Mouse (Mus musculus) neural tube, embryonic 14.5 days (tissue): ENCODE results near the gene Cxcl5. TPM values are rescaled to one million over a fixed set of nuclear protein-coding genes. Genes with fewer than 3 reads are reported as not detected.

Source experiments
- ATAC-seq: fragments of 200-750 bp; cut with Nextera tagmentation; 2 replicates; pipeline ENCODE4 v1.8.0; 2017; ENCODE audit warnings: low read depth, mild to moderate bottlenecking, moderate TSS enrichment, moderate library complexity
- H3K27ac ChIP-seq: fragments of 300-500 bp; sonication (generic); 2 replicates; pipeline ENCODE4 v1.5.1; 2014; ENCODE audit warnings: low read depth, mild to moderate bottlenecking, control low read depth, low read length, moderate library complexity, mixed read lengths
- H3K27me3 ChIP-seq: fragments of 300-500 bp; sonication (generic); 2 replicates; pipeline ENCODE4 v1.6.1; 2014; ENCODE audit warnings: low read length; ENCODE audit not compliant: control insufficient read depth, insufficient read depth
- H3K36me3 ChIP-seq: fragments of 300-500 bp; sonication (generic); 2 replicates; pipeline ENCODE4 v1.6.1; 2014; ENCODE audit warnings: low read length, mixed read lengths; ENCODE audit not compliant: control insufficient read depth, insufficient read depth
- H3K4me1 ChIP-seq: fragments of 300-500 bp; sonication (generic); 2 replicates; pipeline ENCODE4 v1.6.1; 2014; ENCODE audit warnings: low read length; ENCODE audit not compliant: control insufficient read depth, insufficient read depth
- H3K4me2 ChIP-seq: fragments of 300-500 bp; sonication (generic); 2 replicates; pipeline ENCODE4 v1.6.1; 2014; ENCODE audit warnings: mild to moderate bottlenecking, low read depth, low read length, control low read depth
- H3K4me3 ChIP-seq: fragments of 300-500 bp; sonication (generic); 2 replicates; pipeline ENCODE4 v1.5.1; 2014; ENCODE audit warnings: low read depth, low read length, control low read depth, mixed read lengths
- H3K9ac ChIP-seq: fragments of 300-500 bp; sonication (generic); replicated peaks from 2 replicates; pipeline ENCODE4 v1.6.1; 2014; ENCODE audit warnings: low read depth, mild to moderate bottlenecking, control low read depth, low read length, mixed read lengths
- H3K9me3 ChIP-seq: fragments of 300-500 bp; sonication (generic); 2 replicates; pipeline ENCODE4 v1.6.1; 2016; ENCODE audit warnings: low read length; ENCODE audit not compliant: control insufficient read depth
- WGBS: fragments of 180-500 bp; shearing (Covaris S2); extraction: QIAGEN DNeasy Blood & Tissue Kit; methylation state at CpG from one replicate; pipeline ENCODE4 v1.1.7; 2014; 5-methylcytosine and 5-hydroxymethylcytosine counted together
- polyA plus RNA-seq: library from polyadenylated mRNA; unstranded; fragments of >200 nt; fragmentation: Nextera tagmentation; extraction: Ambion mirVana; gene quantifications from 2 replicates; pipeline ENCODE4 v1.2.1, GENCODE M21; 2014

The Cxcl5 gene
- polyA plus RNA-seq, 1 experiment from 2014 or later: 0.21 TPM

DNA sequence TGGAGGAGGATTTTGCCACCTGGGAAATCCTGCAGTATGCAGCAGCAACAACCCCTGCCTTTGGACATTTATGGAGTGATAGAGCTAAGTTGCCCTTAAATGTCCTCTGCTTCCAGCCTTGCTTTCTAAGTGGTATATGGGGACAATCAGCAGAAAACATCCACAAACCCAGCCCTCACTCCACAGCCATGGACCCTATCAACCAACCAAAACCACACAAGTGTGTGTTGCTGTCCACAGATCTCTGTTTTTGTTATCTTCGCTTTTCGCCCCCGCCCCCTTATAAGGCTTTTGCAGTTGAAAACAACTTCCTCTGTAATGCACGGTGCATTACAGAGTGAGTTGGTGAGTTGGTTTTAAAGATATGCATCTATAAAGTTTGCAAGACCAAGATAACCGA is 16.4 kb downstream of the Cxcl5 start:
- 93% methylated on average over 5 of the region's 5 CpGs for WGBS
- no peaks in the 10 kb centered on the region for H3K4me1 ChIP-seq
- no peak overlapping the region for H3K27ac ChIP-seq
- no peak for ATAC-seq
- H3K9me3 ChIP-seq: no peaks in the 10 kb centered on the region
- H3K27me3 ChIP-seq: no peaks in the 10 kb centered on the region
- H3K36me3 ChIP-seq: no peaks in the 10 kb centered on the region
- H3K4me3 ChIP-seq: no peak overlapping the region
- H3K9ac ChIP-seq: no peak overlapping the region
- H3K4me2 ChIP-seq: no peak overlapping the region

DNA sequence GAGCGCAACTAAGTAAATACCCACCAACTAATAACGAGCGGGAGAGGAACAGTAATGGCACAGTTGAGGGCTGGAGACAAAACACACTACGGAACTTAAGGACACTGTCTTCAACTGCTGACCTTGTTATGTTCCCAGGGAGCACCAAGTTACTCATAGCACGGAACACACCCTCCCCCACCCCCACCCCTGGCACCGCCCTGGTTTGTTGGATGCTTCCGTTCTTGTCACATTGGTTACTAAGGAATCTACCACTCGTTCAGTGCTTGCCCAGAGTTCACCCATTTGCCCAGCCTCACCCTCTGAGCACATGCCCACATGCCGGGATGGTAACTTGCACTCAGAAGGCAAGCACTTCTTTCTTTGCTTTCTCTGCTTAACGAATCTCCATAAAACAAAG is 18.5 kb downstream of the Cxcl5 start:
- no peaks in the 10 kb centered on the region for H3K4me1 ChIP-seq

DNA sequence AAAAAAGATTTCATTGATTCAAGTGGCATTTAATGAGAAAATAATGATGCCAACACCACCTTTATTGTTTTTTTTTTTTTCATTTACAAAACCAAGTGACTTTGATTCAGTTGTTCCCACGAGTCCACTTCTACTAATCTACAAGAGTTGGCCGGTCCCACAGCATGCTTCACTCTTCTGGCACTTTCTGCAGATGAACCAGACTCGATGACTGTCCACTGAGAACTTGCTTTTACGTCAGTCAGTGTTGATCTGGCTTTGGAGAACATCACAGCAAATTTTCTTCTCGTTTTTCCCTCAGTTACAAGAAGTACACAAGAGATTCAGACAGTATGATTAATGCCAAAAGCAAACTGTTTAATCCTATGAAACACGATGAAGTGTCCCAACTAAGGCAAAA is 19.7 kb downstream of the Cxcl5 start:
- Histone ChIP-seq H3K4me2 (no peak overlapping the region), H3K9me3 (no peaks in the 10 kb centered on the region), H3K36me3 (no peaks in the 10 kb centered on the region), H3K9ac (no peak overlapping the region), H3K27ac (no peak overlapping the region), H3K27me3 (no peaks in the 10 kb centered on the region), H3K4me3 (no peak overlapping the region), H3K4me1 (no peaks in the 10 kb centered on the region)
- 88% methylated on average over 6 of the region's 6 CpGs for WGBS
- ATAC-seq: no peak

More for the DNA sequence above, 18.5 kb downstream of the Cxcl5 start:
- H3K9me3 ChIP-seq: no peaks in the 10 kb centered on the region
- H3K27ac ChIP-seq: no peak overlapping the region
- ATAC-seq: no peak
- H3K36me3 ChIP-seq: no peaks in the 10 kb centered on the region
- no peaks in the 10 kb centered on the region for H3K27me3 ChIP-seq
- 86% methylated on average over 10 of the region's 10 CpGs for WGBS
- no peak overlapping the region for H3K4me3 ChIP-seq
- H3K9ac ChIP-seq: no peak overlapping the region
- H3K4me2 ChIP-seq: no peak overlapping the region

DNA sequence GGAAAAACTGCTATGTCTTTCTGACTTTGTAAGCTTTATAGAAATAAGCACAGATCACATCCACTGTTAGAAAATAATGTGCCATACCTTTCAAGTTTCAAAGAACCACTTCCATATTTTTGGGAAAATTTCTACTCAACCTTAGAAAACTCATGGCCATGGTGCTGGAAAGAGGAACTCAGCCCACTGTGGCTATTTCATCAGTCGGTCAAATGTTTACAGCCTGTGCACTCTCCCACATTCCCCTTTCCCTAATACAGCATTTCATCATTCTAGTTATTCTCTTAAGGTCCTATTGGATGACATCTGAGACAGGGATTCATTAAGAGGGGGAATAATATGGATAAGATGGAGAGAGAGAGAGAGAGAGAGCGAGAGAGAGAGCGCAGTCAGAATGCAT is 24.5 kb downstream of the Cxcl5 start:
- no peaks in the 10 kb centered on the region for H3K36me3 ChIP-seq
- H3K9me3 ChIP-seq: no peaks in the 10 kb centered on the region
- H3K27ac ChIP-seq: no peak overlapping the region
- no peak overlapping the region for H3K4me3 ChIP-seq
- no peak overlapping the region for H3K4me2 ChIP-seq
- H3K27me3 ChIP-seq: no peaks in the 10 kb centered on the region
- no peak for ATAC-seq
- no peak overlapping the region for H3K9ac ChIP-seq
- WGBS: 91% methylated on average over 3 of the region's 3 CpGs
- no peaks in the 10 kb centered on the region for H3K4me1 ChIP-seq

DNA sequence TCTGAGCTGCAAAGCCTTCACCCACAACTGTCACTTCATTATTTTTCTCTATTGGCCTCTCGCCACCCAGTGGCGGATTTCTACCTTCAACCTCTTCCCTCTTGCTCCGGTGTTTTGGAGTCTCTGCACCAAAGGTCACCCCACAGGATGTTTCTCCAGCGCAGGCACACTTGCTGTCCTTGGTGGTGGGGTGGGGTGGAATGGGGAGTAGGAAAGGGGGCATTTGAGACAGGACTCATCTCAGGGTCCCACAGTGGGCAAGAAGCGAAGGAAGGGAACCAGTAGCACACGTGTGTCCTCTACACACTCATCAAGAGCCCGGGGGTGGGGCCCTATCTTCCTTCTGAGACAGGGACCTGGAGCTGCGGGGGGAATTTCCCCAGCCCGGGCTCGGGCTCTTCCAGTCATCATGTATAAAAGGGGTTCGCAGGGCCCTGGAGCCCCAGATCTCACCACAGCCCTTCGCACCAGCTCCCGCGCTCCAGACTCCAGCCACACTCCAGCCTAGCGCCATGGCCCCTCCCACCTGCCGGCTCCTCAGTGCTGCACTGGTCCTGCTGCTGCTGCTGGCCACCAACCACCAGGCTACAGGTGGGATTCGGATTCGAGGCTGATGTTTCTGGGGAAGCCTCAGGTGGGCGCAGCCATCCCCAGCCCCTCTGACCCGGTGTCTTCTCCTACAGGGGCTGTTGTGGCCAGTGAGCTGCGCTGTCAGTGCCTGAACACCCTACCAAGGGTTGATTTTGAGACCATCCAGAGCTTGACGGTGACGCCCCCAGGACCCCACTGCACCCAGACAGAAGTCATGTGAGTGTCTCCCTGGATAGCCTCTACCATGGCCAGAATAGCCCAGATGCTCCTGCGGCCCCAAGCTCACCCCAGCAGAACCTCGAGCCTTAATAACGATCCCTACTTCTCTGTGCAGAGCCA is 26.8 kb downstream of the Cxcl5 start, which contains the start of gene Cxcl3:
Gene Cxcl3, plus strand, starts transcription at position 445 of the 930 bp plus-strand sequence.
- WGBS: 21% methylated on average over 24 of the region's 26 CpGs
- 0 out of 2 replicates have a peak within 1 kb of the TSS, but pooled peaks have one; percentile 21 for H3K9ac ChIP-seq
- no peaks in the 10 kb centered on the region for H3K36me3 ChIP-seq
- H3K9me3 ChIP-seq: no peaks in the 10 kb centered on the region
- no peaks in the 10 kb centered on the region for H3K4me1 ChIP-seq
- no peaks in the 10 kb centered on the region for H3K27me3 ChIP-seq
- peak within 1 kb of the TSS; percentile 29 for H3K4me3 ChIP-seq
- H3K27ac ChIP-seq: no peak within 1 kb of the TSS
- peak; percentile 90 for ATAC-seq
- H3K4me2 ChIP-seq: peak within 1 kb of the TSS; percentile 63

DNA sequence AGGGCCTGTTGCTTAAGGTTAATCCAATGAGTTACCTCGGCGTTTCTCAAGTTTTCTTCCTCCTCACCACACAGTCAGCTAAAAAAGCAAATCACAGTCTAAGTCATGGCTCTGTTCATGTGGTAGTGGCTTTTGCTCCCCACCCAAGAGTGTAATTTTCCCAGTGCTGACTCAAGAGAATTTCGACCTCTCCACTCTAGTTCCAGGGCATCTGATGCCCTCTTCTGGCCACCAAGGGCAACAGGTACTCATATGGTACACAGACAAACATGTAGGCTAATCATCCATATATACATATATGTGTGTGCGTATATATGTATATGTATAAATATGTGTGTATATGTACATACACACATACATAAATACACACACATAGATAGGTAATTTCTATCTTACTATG is 29.0 kb downstream of the Cxcl5 start:
- Histone ChIP-seq H3K27ac (no peak overlapping the region), H3K4me3 (no peak overlapping the region), H3K9ac (no peak overlapping the region), H3K4me2 (no peak overlapping the region), H3K27me3 (no peaks in the 10 kb centered on the region), H3K9me3 (no peaks in the 10 kb centered on the region), H3K4me1 (no peaks in the 10 kb centered on the region), H3K36me3 (no peaks in the 10 kb centered on the region)
- no peak for ATAC-seq
- 84% methylated on average over 4 of the region's 4 CpGs for WGBS

DNA sequence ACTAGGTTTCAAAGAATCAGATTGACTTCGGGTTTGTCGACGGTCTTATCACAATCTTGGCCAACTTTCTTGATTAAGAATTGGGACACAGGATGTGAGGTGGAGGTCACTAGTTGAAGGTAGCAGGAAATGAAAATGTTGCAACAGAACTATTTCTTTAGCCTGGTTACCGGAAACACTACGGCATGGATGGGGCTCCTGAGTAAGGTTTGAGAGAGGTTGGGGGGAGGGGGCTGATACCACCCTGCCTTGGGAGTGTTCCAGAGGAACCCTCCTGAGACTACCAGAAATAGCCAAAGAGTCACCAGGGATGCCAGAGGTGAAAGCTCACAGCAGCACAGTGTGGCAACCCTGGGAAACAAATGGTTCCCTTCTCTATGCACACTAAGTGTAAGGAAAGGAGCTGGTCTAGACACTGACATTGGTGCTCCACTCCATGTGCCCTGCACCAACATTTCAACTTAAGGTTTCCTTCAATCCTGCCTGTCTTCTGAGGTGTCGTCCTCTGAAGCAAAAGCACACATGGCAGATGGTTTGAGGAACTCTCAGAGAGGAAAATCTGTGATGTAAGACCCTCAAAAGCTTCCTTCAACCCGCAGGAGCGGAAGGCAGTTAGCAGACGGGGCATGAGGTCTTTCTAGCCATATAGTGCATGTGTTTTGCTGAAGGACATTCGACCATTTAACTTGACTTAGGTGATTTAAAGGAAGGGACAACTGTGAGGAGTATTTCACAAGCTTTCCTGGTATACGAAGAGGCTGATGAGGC is 30.3 kb downstream of the Cxcl5 start:
- Histone ChIP-seq H3K9ac (no peak overlapping the region), H3K36me3 (no peaks in the 10 kb centered on the region), H3K9me3 (no peaks in the 10 kb centered on the region), H3K4me2 (no peak overlapping the region), H3K27ac (no peak overlapping the region), H3K4me1 (no peaks in the 10 kb centered on the region), H3K27me3 (no peaks in the 10 kb centered on the region), H3K4me3 (no peak overlapping the region)
- no peak for ATAC-seq
- WGBS: 82% methylated on average over 11 of the region's 11 CpGs

DNA sequence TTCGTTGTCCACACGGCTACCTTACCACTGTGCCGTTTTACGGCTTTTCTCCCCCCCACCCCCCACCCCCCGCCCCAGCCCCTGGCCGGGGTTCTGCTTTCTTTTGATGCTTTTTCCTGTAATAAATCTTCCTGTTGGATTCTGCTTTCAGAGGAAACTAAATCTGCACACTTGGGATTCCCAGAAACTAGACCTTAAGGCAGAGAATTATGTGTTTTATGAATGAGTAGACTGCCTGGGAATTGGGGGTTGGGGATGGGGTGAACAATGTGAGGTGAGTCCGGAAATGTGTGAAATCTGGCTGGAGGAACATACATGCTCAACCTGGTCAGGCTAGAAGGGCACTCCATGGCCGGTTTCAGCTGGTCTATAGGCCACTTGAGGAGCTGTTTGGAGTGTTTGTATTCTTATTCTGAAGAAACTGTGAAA is 30.9 kb downstream of the Cxcl5 start:
- Histone ChIP-seq H3K4me2 (no peak overlapping the region), H3K27ac (no peak overlapping the region), H3K4me3 (no peak overlapping the region), H3K4me1 (no peaks in the 10 kb centered on the region), H3K27me3 (no peaks in the 10 kb centered on the region), H3K36me3 (no peaks in the 10 kb centered on the region), H3K9ac (no peak overlapping the region), H3K9me3 (no peaks in the 10 kb centered on the region)
- WGBS: 61% methylated on average over 8 of the region's 8 CpGs
- ATAC-seq: no peak

DNA sequence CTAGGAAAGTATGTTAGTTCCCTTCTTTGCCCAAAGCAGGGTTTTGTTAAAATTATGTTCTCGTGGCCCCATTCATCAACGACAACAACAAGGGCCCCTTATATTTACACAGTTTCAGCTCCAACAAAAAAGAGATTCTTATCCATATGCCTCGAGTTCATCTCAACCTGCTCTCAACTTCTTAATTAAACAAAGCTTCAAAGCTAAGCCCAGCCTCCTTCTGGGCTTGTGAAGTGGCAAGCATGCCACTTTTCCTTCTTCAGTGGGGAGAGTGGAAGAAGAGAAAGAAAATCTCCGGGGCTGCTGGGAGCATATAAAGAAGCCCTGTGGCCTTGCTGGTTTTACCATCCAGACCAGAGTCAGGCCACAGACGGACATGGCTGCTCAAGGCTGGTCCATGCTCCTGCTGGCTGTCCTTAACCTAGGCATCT is 35.0 kb downstream of the Cxcl5 start, which contains the start of gene Cxcl15:
Gene Cxcl15, plus strand, starts transcription at position 340 of the 431 bp plus-strand sequence.
- Histone ChIP-seq H3K4me1 (no peaks in the 10 kb centered on the region), H3K9ac (no peak within 1 kb of the TSS), H3K36me3 (no peaks in the 10 kb centered on the region), H3K4me3 (no peak within 1 kb of the TSS), H3K4me2 (no peak within 1 kb of the TSS), H3K27me3 (no peaks in the 10 kb centered on the region), H3K9me3 (no peaks in the 10 kb centered on the region), H3K27ac (no peak within 1 kb of the TSS)
- WGBS: 81% methylated on average over 5 of the region's 5 CpGs
- ATAC-seq: no peak
